Mouse (Mus musculus) mesoderm, embryonic 11.5 days (tissue): ENCODE measurements around the gene Prune2.
"Not testable (repeated sequence)": the region's sequence is repeated elsewhere in the genome, so short reads cannot be mapped to it uniquely, and the experiment has no call there.

Experiments
- DNase-seq: peaks from one replicate; pipeline ENCODE4 v3.0.0-alpha.2; 2012; ENCODE audit warnings: low read depth, low spot score

The Prune2 gene

DNA sequence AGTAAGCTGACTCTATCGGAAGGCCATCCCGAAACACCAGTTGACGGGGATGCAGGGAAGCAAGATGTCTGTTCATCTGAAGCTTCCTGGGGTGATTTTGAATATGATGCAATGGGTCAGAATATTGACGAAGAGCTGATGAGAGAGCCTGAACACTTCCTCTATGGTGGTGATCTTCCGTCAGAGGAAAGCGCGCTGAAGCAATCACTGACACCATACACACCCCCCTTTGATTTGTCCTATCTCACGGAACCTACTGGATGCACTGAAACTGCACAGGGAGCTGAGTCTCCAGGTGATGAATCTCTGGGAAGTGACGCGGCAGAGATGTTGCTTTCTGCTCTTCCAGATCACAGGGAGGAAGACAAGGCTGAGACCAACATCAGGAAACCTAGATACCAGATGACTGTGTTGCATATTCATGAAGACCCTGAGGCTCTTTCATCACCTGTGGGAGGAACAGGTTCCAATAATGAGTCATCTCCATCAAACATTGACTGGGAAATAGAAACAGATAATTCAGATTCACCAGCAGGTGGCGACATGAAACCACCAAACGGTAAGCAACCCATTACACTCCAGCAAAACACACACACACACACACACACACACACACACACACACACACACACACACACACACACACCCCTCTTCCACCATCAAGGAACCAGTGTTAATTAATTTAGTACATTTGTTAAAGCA lies 168.3 kb downstream of the Prune2 start:
- peak; percentile 58 for DNase-seq

DNA sequence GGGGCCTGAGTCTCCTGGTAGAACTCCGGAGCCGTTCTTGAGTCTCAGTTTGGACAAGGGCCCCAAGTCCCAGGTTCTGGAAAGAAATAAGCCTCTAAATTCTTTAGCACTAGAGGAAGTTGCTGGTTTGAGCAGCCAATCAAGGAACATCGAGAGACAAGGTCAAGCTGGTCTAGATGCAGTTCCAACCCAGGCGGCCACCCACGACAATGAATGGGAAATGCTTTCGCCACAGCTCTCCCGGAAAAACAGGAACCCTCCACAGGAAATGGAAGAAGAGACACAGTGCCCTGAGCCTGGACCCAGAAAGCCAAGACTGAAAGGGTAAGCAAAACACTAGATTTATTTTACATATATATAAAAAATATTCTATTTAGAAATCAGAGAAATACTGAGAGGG lies 169.5 kb downstream of the Prune2 start:
- no peak for DNase-seq

DNA sequence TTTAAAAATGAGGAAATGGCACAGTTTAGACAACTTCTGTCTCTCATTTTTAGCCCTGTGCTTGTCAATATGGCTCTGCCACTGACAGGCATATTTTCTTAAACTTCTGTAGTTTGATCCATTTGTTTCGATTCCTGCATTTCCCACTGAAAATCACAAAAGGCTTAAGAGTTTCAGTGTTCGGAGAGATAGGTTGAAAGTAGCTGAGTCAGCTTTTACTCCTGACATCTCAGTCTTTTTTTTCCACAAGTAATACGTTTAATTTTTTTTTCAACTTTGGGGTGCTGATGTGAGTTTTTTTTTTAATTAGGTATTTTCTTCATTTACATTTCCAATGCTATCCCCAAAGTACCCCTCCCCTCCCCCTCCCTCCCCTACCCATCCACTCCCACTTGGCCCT lies 174.6 kb downstream of the Prune2 start:
- no peak for DNase-seq

DNA sequence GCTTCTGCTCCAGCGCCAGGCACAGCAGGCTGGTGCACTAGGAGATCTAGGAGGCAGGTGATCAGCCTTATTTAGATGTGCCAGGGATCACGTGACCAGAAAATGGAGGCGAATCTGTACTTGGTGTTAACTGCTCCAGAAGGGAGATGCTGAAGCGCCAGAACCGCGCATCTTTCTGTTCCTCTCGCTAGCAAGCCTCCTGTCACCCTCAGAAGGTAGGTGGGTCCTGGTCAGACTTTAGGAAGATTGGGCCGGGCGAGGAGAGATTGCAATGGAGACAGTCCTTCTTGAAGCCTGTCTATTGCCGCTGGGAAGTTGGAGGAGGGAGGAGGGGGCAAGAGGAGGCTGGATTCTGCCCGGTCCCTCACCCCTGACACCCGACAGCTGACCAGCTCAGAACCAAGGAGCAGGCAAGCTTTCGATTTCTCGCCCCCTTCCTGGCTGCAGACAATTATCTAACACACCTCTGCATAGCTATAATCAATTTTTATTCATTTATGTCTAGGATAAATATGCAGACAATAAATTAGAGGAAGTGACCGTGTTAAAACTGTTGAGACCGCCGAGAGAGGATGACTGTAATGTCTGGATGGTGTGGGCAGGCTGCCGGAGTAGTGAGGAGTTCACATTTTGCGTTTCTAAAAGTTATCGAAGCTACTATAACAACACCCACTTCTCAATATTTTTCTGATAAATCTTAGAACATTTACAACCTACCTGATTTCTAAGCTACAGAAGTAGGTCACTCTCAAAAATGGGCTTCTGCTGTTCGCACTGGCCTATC lies 181.0 kb downstream of the Prune2 start:
- DNase-seq = peak; percentile 57

DNA sequence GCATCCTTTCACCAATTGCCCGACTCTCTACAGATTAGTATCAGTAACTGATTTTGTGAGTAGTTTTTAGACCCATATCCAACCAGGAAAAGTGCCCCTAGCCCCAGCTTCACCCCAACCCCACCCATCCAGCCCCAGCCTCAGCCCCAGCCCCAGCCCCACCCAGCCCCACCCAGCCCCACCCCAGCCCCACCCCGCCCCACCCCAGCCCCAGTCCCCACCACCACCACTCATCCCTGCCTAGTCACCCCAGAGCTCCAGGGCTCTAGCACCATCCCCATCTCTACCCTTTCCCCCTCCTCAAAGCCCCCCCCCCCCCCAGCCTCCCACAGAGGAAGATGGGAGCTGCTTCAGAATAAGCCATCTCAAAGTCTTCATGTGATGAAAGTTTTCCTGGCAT lies 181.7 kb downstream of the Prune2 start:
- no peak for DNase-seq

DNA sequence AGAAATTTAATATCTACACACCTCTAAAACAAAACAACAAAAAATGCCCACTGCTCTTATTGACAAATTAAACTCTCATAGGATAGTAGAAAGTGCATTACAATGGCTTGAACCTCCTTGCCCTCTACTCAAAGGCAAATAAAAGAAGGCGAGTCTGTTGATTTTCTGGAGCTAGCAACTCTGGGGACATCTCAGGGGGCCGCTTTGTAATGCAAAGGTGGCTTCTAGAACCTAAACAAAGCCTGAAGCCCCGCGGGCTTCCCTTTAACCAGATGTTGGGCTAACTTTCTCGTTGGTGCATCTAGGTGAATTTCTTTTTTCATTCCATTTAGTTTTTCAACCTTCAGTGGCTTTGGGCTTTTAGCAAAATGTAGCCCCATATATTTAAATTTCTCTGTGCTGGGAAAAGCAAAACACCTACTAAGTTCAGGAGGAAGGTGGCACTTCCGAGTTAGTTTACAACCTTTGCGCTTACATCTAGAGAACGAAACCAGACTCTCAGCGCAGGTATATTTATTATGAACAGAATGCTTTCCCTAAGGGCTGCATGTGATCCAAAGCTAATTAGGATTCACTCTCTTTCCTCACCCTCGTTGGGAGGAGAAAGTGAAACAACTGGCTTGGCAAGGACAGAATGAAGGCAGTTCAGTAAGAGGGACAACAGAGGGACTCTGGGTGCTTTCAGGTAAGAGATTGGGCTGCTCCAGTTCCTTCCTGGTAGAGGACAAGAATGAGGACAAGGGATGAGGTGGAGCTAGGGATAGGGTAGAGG lies 182.4 kb downstream of the Prune2 start:
- no peak for DNase-seq

DNA sequence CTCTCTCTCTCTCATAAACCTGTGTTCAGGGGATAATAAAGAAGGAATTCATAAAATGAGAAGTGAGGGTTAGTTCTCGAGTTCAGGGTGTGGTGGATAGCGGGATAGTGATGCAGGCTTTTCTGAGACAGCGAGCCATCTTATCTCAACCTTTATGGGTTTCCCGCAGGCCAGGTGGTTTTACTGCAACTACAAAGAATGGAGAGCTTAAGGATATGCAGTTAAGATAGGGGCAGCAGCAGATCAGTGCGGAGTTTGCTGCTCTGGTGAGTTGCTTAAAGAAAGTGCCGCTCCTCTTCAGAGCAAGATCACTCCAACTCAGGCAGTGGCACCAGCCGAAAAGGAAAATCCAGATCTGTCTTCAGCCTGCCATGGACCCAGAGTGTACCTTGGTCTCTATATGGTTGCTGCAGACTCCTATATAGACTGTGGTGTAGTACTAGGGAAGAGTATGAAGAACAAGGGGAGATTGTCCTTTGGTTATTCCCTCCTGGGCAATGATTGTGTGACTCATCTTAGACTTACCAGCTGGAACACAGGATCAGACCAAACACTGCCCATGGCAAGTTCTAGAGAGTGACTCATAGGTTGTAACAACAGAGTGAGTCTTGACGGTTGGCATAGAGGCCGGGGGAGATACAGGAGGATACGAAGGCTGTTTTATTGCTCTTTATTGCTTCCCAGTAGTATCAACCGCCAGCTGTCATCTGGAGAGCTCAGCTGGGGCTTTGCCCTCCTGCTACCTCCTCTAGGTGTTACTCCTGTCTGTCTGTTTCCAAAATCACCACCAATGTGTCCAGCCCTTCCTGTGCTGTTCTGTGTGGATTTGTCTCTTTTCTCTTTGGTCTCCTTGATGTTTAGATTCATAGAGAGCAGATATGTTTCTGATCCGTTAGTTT lies 184.3 kb downstream of the Prune2 start:
- DNase-seq = no peak

DNA sequence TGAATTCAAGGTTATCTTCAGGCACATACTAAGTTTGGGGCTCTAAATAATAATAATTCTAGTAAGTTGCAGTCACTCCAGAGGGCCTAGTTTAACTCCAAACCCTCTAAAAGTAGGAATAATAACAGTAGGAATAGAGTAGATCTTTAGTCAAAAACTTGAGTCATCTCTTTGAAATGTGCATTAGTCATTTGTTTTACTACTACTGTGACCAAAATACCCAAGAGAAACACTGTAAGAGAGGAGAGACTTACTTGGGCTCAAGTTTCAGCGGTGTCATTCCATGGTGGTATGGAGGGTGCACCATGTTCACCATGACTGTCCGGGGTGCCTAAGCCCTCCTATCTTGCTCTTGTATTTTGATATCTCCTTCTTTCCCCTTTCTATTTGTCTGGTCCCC lies 187.3 kb downstream of the Prune2 start:
- DNase-seq = no peak

DNA sequence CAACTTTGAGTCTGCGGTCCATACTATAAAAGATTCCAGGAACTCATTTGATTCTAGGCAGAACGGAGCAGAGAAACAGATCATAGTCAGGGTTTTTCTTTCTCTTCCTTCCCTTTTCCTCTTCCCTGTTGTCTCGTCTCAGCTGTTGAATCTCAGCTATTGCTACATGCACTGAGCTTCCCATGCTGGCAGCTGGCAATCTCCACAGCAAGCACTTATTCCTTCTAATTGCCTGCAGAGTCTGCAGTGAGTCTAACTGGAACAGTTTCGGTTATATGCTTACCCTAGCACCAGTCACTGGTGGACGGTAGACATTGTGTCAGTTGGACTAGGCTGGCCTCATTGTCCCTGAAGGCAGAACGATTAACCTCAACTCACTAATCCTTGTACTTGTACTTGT lies 188.3 kb downstream of the Prune2 start:
- no peak for DNase-seq

DNA sequence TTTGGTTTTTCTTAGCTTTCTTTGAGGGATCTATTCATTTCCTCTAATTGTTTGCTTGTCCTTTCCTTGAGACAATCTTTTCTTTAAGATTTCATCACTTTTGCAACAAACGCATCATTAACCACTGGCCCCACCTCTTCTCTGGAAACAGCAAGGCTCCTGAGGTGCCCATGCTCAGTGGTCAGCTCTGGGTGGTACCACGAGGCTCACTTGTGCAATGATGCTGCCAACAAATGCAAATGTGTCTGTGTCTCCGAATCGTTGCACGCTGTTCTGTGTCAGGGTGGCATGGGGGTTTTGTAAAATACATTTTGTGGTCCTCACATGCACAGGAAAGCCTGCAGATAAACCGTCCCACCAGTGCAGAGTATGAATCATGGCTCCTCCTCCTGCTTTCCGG lies 194.1 kb downstream of the Prune2 start:
- DNase-seq = no peak

DNA sequence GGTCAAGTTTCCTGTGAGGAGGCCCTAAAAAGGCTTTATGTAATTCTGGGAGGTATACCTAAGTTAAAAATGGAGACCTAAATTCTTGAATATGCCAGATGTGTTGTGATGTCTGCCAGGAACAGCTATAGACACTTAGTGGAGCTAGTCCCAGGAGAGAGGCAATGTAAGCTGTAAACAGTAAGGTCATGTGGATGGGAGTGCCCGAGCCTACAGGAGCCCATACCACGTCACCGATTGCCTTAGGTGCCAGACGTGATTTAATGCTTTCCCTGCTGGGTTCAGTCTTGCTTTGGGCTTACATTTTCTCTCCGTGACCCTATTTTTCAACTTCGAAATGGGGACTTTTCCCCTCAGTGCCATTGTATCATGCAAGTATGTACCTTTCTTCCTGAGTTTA lies 195.9 kb downstream of the Prune2 start:
- no peak for DNase-seq

DNA sequence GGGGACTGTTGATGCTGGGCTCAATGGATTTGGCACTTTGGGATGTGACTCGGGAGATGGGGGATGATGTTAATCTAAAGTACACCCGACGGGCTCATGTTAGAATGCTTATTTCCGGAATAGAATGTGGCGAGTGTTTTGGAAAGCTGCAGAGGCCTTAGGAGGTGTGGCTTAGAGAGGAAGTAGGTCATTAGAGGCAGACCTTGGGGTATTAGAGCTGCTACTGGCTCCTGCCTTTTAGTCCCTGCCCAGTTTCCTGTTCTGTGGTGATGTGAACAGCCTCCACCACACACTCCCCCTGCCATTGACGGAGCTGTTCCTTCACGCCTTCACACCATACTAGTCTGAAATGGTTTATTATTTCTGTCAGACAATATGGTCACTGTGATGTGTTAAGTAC lies 196.5 kb downstream of the Prune2 start:
- DNase-seq = no peak

DNA sequence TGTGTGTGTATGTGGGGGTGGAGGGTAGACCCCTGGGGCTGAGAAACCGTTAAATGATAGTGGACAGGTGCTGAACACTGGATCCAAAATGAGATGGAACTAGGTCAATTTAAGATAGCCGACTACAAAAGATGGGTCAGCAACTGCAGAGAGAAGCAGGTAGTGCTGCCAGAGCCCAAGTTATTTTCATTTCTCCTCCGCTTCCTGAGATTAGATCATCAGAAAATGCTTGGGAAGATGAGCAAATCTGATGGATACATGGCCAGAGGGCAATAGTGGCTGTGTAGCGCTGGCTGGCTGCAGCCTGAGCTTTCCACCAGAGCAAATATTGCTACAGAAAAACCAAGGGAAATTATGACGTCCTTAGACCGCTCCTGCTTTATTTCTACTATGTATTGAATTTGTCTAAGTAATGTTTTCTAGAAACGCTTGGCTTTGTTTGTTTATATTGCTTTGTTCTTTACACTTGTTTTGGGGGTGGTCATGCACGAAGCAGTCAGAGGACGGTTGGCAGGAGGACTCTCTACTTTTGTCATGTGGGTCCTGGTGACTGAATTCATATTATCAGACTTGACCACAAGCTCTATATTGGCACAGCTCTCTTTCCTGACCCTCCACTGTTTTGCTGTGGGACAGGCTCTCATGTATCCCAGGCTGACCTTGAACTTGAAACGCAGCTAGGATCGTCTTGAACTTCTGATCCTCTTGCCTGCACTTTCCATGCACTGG lies 198.2 kb downstream of the Prune2 start:
- DNase-seq = no peak

DNA sequence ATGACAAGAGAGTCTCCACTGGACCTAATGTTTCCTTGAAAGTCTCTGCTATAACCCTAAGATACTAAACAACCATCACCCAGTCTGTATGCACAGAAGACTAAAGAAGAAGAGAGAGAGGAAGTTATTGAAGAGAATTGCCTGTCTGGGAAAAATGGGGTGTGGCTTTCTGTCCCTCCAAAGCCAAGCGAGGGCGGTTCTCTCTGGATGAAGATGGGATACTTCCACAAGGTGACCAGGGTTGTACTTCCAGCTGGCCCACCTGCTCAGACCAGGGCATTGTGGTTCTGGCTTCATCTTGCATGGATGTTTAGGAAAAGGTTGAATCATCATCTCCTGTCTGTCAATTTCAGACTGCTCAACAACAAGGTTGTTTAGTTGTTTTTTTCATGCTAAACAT lies 199.3 kb downstream of the Prune2 start:
- DNase-seq = no peak

DNA sequence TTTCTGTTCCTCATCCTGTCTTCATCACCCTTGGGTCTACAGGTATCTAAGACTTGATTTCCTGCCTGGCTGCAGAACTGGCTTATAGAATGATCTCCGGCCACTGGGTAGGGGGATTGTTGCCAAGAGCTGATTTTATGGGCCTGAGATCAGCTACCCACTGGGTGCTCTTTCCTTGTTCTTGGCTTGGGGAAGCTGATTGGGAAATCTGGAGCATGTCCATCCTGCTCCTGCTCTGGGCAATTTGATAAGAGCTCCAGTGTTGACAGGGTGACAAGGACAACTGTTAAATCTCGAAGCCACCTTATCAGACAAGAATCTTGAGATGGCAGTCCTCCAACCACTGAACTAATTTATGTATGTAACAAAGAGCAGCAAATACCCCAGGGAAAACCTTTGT lies 203.8 kb downstream of the Prune2 start:
- DNase-seq = no peak

DNA sequence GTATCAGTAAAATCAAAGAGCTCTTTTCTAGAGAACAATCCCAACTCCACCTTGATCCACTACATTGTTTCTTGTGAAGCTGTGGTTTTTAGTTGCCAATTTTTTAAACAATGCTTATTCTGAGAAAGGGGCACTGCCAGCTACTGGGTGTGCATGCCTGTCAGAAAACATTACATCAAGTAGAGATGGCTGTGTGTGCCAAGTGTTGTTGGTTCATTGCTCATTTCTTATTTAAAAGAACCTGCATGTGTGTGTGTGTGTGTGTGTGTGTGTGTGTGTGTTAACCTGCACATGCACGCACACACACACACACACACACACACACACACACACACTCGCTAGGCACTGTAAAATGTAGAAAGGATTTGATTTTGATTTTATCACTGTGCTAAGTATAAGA lies 204.3 kb downstream of the Prune2 start:
- DNase-seq = no peak

DNA sequence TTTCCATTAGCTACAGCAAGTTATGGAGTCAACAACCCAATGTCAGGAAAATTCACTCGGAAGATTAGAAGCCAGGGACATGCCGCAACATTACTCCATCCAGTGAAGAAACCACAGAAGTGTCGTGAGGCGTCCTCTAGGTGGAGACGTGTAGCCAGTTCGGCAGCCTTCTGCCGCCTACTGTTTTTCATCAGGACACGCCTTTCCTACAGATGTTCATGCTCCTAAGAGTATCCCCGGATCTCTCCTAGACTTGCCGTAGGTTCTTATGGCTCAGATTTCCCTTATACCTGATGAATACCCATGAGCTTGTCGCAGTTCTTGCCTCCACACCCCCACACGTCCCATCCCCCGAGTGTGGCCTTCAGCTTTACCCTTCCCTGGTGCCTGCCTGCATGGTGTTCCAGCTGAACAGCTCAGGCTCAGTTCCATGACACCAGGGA lies 207.6 kb downstream of the Prune2 start:
- DNase-seq = peak; percentile 69

DNA sequence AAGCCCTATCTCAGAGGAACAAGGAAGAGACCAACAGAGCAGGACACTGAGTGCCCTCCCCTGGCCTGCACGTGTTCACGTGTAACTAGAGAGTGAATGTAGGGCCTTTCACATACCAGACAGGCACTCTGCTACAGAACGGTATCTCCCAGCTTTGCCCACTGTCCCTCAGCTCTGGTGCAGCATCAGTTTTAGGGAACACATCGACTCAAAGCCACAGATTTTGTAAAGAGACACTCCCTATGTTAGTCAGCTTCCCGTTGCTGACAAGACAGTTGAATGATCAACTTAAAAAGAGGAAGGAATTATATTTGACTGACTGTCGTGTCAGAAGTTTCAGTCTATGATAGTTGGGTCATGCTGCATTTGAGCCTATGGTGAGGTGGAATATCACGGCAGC lies 210.4 kb downstream of the Prune2 start:
- DNase-seq = no peak

DNA sequence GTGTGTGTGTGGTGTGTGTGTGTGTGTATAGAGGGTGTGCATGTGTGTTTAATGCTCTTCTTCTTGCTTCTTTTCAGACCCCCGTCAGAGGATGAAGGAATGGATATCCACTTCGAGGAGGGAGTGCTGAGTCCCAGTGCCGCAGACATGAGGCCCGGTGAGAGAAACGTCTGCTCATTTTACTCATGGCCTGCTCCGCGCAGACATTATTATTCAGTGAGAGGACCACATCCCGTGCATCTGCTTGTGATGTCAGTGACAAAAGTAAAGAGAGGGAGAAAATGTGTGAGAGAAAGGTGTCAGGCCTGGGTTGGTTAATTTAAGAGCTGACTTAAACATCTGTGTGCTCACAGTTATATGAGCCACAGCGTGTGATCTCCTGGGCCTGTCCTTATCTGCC lies 212.3 kb downstream of the Prune2 start:
- DNase-seq = no peak

DNA sequence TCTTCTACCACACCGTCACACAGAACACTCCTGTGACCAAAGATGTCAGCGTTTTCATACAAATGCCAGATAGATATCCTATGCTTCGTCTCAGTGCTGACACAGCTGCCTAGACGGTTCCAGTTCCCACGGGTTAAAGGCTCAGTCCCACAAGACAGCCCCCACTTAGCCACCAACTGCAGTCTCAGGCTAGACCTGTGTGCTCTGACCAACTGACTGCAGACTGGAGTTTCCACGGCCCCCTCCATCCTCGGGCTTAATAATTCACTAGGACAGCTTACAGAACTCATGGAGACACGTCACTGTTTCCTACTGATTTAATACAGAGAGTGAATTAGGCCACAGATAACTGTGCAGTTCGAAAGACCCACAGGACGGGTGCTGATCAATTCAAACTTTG lies 213.8 kb downstream of the Prune2 start:
- no peak for DNase-seq

DNA sequence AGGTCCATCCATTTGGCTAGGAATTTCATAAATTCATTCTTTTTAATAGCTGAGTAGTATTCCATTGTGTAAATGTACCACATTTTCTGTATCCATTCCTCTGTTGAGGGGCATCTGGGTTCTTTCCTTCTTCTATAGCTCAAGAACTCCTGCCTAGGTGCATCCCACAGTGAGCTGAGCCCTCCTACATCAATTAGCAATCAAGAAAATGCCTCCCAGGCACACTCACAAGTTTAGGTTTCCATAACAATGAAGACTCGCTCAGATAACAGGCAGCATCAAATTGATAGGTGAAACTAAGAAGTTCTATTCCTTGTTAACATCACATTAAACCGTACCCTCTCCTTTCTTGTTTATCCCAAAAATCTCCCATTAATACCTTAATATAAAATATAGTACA lies 218.6 kb downstream of the Prune2 start:
- not testable (repeated sequence) for DNase-seq
